Mouse (Mus musculus) hindbrain, embryonic 14.5 days (tissue): ENCODE measurements around the gene Dbndd1. TPM values are rescaled to one million over a fixed set of nuclear protein-coding genes. Genes with fewer than 3 reads are reported as not detected.
"Not testable (repeated sequence)": the region's sequence is repeated elsewhere in the genome, so short reads cannot be mapped to it uniquely, and the experiment has no call there.

ENCODE experiments used
- ATAC-seq: fragments of 200-750 bp; cut with Nextera tagmentation; 2 replicates; pipeline ENCODE4 v1.8.0; 2017; ENCODE audit warnings: moderate number of reproducible peaks, mild to moderate bottlenecking, moderate TSS enrichment, moderate library complexity; ENCODE audit not compliant: low FRiP score
- DNase-seq: peaks from one replicate; pipeline ENCODE4 v3.0.0-alpha.2; 2015; ENCODE audit warnings: low spot score
- H3K27ac ChIP-seq: fragments of 300-500 bp; sonication (generic); 2 replicates; pipeline ENCODE4 v1.5.1; 2014; ENCODE audit warnings: mild to moderate bottlenecking, moderate library complexity
- H3K27me3 ChIP-seq: fragments of 300-500 bp; sonication (generic); 2 replicates; pipeline ENCODE4 v1.6.1; 2014; ENCODE audit warnings: mild to moderate bottlenecking, low read length, mixed read lengths; ENCODE audit not compliant: control insufficient read depth, insufficient read depth
- H3K36me3 ChIP-seq: fragments of 300-500 bp; sonication (generic); replicated peaks from 2 replicates; pipeline ENCODE4 v1.6.1; 2014; ENCODE audit not compliant: control insufficient read depth, insufficient read depth
- H3K4me1 ChIP-seq: fragments of 300-500 bp; sonication (generic); replicated peaks from 2 replicates; pipeline ENCODE4 v1.6.1; 2014; ENCODE audit warnings: antibody characterized with exemption, low read length, mixed read lengths; ENCODE audit not compliant: control insufficient read depth, insufficient read depth
- H3K4me2 ChIP-seq: fragments of 300-500 bp; sonication (generic); replicated peaks from 2 replicates; pipeline ENCODE4 v1.6.1; 2014; ENCODE audit warnings: mild to moderate bottlenecking, moderate library complexity
- H3K4me3 ChIP-seq: fragments of 300-500 bp; sonication (generic); replicated peaks from 2 replicates; pipeline ENCODE4 v1.5.1; 2014; ENCODE audit warnings: mild to moderate bottlenecking, low read length
- H3K9ac ChIP-seq: fragments of 300-500 bp; sonication (generic); 2 replicates; pipeline ENCODE4 v1.6.1; 2014
- H3K9me3 ChIP-seq: fragments of 300-500 bp; sonication (generic); 2 replicates; pipeline ENCODE4 v1.6.1; 2016; ENCODE audit warnings: low read length; ENCODE audit not compliant: control insufficient read depth
- WGBS: fragments of 180-500 bp; shearing (Covaris S2); extraction: QIAGEN DNeasy Blood & Tissue Kit; methylation state at CpG from one replicate; pipeline ENCODE4 v1.1.7; 2014; 5-methylcytosine and 5-hydroxymethylcytosine counted together
- polyA plus RNA-seq: library from polyadenylated mRNA; unstranded; fragments of >200 nt; fragmentation: Nextera tagmentation; extraction: Ambion mirVana; gene quantifications from 2 replicates; pipeline ENCODE4 v1.2.1, GENCODE M21; 2014

Dbndd1 gene
- 91.3 and 92.0 TPM in 2 replicates for polyA plus RNA-seq

DNA sequence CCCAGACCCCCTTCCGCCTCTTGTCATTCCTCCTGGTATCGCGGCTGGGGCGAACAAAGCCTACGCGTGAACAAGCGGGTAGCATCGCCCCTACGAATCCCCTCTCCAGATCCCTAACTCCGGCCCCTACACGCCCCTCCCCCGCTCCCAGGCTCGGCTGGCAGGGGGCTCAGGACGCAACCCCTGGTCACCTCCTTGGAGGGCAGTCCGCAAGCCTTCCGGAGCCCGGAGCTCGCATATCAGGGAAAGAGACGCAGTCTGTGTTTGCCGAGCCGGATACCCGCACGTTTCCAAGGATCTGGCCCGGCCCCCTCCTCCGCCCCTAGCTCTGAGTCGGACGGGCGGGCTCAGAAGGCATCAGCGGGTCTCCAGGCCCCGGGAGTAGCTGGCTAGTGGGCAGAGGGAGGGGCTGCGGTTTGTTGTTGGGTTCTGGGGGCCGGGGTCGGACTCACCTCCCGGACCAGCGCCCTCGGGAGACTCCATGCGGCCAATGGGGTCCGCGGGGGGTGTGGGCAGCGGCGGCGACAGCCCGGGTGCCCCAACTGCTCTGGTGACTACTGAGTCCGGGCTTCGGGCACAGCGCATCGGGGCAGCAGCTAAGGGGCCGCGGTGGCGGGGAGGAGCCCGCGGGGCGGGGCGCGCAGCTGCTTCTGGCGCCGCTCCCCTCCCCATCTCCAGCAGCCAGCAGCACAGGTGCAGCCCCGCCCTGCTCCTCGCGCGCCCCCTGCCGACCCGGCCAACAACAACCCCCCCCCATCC lies at the start of gene Dbndd1:
Gene Dbndd1 (minus strand): TSS at position 683 of the 759 bp plus-strand sequence.
- peak; percentile 78 for ATAC-seq
- WGBS, result 1% methylated on average over 48 of the region's 63 CpGs

DNA sequence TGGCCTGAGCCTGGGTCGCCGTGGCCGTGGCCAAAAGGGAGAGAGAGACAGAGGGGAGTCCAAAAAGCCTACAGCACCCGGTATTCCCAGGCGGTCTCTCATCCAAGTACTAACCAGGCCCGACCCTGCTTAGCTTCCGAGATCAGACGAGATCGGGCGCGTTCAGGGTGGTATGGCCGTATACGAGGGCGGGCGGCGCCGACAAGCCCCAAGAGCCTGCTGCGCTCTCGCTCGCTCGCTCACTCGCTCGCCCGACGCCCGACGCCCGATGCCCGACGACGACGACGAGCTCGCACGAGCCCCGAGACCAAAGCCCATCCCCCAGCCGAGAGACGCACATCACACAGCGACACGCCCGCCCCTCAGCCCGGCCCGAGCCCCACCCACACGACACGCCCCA lies 49.0 kb upstream of the Dbndd1 start:
- DNase-seq, H3K27ac ChIP-seq, H3K36me3 ChIP-seq, H3K27me3 ChIP-seq, H3K4me2 ChIP-seq, H3K4me1 ChIP-seq, H3K9me3 ChIP-seq, H3K9ac ChIP-seq, H3K4me3 ChIP-seq, ATAC-seq: not testable (repeated sequence)
- no CpG with 5 or more reads among the region's 45 CpGs for WGBS

More for the DNA sequence above, at the start of gene Dbndd1:
- H3K4me2 ChIP-seq, result peak within 1 kb of the TSS; percentile 88
- DNase-seq, result peak; percentile 71
- H3K27me3 ChIP-seq, result no peaks in the 10 kb centered on the region
- H3K4me3 ChIP-seq, result peak within 1 kb of the TSS; percentile 77
- H3K9ac ChIP-seq, result peak within 1 kb of the TSS; percentile 95
- peak within 1 kb of the TSS; percentile 94 for H3K27ac ChIP-seq
- peaks cover 20% of the 10 kb centered on the region for H3K36me3 ChIP-seq
- H3K9me3 ChIP-seq, result no peaks in the 10 kb centered on the region
- peaks cover 29% of the 10 kb centered on the region for H3K4me1 ChIP-seq

DNA sequence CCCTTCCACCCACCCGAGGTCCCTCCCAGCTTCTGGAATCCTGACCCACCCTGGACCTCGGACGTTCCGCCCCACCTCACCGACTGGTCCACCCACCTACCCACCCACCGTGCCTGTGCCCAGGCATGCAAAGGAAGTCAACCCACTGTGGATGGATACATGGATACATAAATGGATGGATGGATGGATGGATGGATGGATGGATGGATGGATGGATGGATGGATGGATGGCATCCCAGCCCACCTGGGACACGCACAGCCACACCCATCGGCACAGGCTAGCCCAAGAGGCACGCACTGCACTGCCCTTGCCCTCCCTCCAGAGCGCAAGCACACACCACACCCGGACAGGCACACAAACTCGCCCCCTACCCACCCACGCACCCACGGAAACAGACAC lies 22.4 kb upstream of the Dbndd1 start:
- not testable (repeated sequence) for H3K27me3 ChIP-seq, H3K4me1 ChIP-seq, H3K9ac ChIP-seq, DNase-seq, H3K27ac ChIP-seq, ATAC-seq, H3K9me3 ChIP-seq, H3K4me2 ChIP-seq, H3K4me3 ChIP-seq
- H3K36me3 ChIP-seq, result peaks cover 43% of the 10 kb centered on the region
- 93% methylated on average over 3 of the region's 14 CpGs for WGBS

DNA sequence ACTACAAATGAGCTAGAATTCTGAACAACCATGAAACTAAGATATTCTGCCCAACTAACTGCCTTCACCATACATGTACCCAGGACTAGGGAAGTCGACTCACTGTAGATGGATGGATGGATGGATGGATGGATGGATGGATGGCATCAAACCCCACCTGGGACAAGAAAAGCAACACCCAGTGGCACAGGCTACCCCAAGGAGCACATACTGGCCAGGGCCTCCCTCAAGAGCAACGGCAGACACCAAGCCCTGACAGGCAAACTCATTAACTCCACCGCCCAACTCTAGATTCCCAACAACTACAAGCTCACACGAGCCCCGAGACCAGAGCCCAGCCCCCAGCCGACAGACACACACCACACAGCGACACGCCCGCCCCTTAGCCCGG lies 21.7 kb upstream of the Dbndd1 start:
- Histone ChIP-seq H3K27me3 (peaks cover 6% of the 10 kb centered on the region; the same call in 1 of the 2 replicates), H3K9ac (no peak overlapping the region), H3K4me3 (no peak overlapping the region), H3K4me1 (no peaks in the 10 kb centered on the region), H3K9me3 (no peaks in the 10 kb centered on the region), H3K4me2 (no peak overlapping the region), H3K36me3 (peaks cover 50% of the 10 kb centered on the region), H3K27ac (no peak overlapping the region)
- DNase-seq (no peak), ATAC-seq (no peak)
- 20% methylated on average over 10 of the region's 10 CpGs for WGBS

DNA sequence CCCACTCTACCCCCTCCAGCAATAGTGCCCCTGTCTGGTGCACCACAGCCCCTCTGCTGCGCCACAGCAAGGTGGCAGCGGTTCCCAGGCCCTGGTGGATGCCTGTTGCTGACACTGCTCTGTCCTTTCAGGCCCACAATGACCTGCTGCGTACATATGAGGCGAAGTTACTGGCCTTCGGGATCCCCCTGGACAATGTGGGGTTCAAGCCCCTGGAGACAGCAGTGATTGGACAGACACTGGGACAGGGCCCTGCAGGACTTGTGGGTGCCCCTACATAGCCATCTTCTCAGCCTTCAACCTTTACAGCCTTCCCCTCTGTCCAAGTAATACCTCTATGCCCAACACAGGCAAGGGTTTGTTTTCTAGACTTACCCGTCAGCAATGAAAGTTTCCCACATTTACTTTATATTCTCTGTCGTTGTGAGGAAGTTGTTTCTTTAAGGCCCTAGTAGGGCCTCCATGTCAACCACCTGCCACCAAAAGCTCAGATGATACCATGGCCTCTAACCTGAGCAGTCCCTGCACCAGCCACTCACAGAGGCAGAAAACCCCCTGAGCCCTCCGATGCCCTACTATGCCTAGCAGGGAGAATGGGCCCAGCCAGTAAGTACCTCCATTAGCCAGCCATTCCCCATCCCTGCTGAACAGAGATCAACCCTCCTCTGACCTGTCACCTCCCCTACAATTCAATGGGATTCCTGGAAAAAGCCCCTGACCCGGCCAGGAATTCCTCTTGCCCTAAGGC lies 21.2 kb upstream of the Dbndd1 start:
- H3K4me2 ChIP-seq, result no peak overlapping the region
- H3K4me3 ChIP-seq, result no peak overlapping the region
- WGBS, result 94% methylated on average over 9 of the region's 9 CpGs
- H3K27me3 ChIP-seq, result peaks cover 6% of the 10 kb centered on the region; the same call in 1 of the 2 replicates
- H3K27ac ChIP-seq, result no peak overlapping the region
- H3K9ac ChIP-seq, result no peak overlapping the region
- ATAC-seq (no peak), DNase-seq (no peak)
- H3K4me1 ChIP-seq, result no peaks in the 10 kb centered on the region
- H3K36me3 ChIP-seq, result peaks cover 55% of the 10 kb centered on the region
- H3K9me3 ChIP-seq, result no peaks in the 10 kb centered on the region

DNA sequence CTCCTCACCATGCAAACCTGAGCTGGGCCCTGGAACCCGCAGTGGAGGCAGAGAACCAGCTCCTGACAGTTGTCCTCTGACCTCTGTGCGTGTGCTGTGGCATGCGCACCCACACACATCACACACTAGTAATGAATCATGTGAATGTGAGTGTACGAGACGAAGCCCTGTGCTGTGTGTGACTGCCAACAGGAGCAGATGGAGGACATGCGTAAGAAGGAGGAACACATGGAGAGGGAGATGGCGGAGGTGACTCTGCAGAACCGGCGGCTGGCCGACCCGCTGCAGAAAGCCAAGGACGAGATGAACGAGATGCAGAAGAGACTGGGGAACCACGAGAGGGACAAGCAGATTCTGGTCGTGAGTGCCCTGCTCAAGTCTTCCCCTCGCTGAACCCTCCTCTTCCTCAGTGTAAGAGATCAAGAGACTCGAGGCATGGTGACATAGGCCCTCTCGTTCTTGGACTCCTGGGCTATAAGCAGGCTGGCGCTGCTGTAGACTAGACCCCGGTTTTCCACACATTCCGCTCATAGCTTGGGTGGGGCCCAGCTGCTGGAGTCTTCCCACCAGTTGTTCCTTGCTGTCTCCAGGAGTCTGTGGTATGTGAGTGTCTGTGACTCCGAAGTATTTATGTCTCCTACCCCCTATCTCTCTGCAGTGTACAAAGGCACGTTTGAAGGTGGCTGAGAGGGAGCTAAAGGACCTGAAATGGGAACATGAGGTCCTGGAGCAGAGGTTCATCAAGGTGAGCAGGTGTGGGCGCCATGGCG lies 12.6 kb upstream of the Dbndd1 start:
- WGBS, result 93% methylated on average over 25 of the region's 25 CpGs
- Histone ChIP-seq H3K27ac (no peak overlapping the region), H3K9me3 (no peaks in the 10 kb centered on the region), H3K4me2 (no peak overlapping the region), H3K9ac (no peak overlapping the region), H3K27me3 (no peaks in the 10 kb centered on the region), H3K4me3 (no peak overlapping the region), H3K36me3 (peaks cover 99% of the 10 kb centered on the region), H3K4me1 (no peaks in the 10 kb centered on the region)
- DNase-seq (no peak), ATAC-seq (no peak)

DNA sequence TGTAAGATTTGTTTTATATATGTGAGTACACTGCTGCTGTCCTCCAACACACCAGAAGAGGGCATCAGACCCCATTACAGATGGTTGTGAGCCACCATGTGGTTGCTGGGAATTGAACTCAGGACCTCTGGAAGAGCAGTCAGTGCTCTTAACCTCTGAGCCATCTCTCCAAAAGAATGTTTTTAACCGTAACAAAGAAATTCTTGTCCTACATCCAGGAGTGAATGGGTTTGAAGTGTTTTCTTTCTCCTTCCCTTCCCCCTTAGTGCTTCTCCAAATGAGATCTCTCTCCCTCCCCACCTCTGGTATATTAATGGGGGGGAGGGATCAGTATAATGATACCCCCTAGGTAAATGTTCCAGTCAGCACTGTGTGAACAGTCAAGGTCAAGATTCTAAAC lies 4.8 kb upstream of the Dbndd1 start:
- Histone ChIP-seq H3K36me3 (peaks cover 45% of the 10 kb centered on the region), H3K4me1 (peaks cover 17% of the 10 kb centered on the region), H3K4me2 (0 out of 2 replicates have a peak overlapping the region, but pooled peaks have one; percentile 76)
- H3K27me3 ChIP-seq, H3K9me3 ChIP-seq, H3K9ac ChIP-seq, H3K27ac ChIP-seq, DNase-seq, ATAC-seq, H3K4me3 ChIP-seq: not testable (repeated sequence)
- 97% methylated on average over 1 of the region's 1 CpGs for WGBS

DNA sequence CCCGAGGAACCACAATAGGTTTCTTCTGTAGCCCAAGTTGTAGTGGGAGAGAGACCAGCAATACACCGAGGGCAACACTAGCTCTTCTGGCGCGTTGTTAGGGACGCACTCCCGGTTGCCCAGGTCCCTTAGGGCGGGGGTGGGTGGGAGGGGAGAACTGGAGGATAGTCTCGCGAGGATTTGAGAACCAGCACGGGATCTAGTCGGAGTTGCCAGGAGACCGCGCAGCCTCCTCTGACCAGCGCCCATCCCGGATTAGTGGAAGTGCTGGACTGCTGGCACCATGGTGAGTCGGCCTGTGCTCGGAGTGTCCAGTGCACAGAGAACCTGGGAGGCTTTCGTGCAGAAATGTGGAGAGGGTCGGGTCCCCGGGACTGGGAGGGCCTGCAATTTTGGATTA lies 3.4 kb upstream of the Dbndd1 start, which contains the start of gene Gas8:
Gene Gas8 (plus strand): TSS at position 168 of the 400 bp plus-strand sequence.
- peak; percentile 89 for ATAC-seq
- Histone ChIP-seq H3K27ac (peak within 1 kb of the TSS; percentile 63), H3K4me1 (peaks cover 17% of the 10 kb centered on the region), H3K9me3 (no peaks in the 10 kb centered on the region), H3K4me3 (peak within 1 kb of the TSS; percentile 72), H3K4me2 (peak within 1 kb of the TSS; percentile 76), H3K27me3 (no peaks in the 10 kb centered on the region), H3K9ac (peak within 1 kb of the TSS; percentile 77), H3K36me3 (peaks cover 31% of the 10 kb centered on the region)
- peak; percentile 90 for DNase-seq
- WGBS, result under 1% methylated on average over 20 of the region's 20 CpGs

DNA sequence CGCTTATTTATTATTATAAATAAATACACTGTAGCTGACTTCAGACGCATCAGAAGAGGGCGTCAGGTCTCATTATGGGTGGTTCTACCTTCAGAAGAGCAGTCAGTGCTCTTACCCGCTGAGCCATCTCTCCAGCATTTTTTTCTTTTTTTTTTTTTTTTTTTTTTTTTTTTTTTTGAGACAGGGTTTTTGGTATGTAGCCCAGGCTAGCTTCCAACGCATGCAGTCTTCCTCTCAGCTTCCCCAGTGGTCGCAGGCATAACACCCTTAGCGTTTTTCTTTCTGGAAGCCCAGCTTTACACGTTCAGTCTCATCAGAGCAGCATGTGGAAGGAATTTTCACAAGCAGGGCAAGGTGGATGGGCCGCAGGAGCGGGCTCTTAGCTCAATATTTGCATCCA lies 2.9 kb upstream of the Dbndd1 start:
- no peak for DNase-seq
- H3K4me2 ChIP-seq, result peak overlapping the region; percentile 76
- H3K9ac ChIP-seq, result peak overlapping the region; percentile 77
- H3K4me1 ChIP-seq, result peaks cover 20% of the 10 kb centered on the region
- no peaks in the 10 kb centered on the region for H3K27me3 ChIP-seq
- H3K36me3 ChIP-seq, result peaks cover 26% of the 10 kb centered on the region
- no peak for ATAC-seq
- peak overlapping the region; percentile 72 for H3K4me3 ChIP-seq
- H3K27ac ChIP-seq, result no peak overlapping the region
- no peaks in the 10 kb centered on the region for H3K9me3 ChIP-seq
- 38% methylated on average over 10 of the region's 10 CpGs for WGBS
